Mouse (Mus musculus) lung, adult 10 weeks (tissue): Measurements from ENCODE around the gene Olfr1402. TPM values are rescaled to one million over a fixed set of nuclear protein-coding genes. Genes with fewer than 3 reads are reported as not detected.

Experiments used
- polyA plus RNA-seq: library from polyadenylated mRNA; stranded (reverse); fragments of 350-450 nt; fragmentation: Illumina TruSeq; extraction: RNeasy Lipid Tissue Mini Kit (QIAGEN cat#74804); gene quantifications from one replicate; pipeline ENCODE4 v1.2.3, GENCODE M21; 2014; ENCODE audit warnings: low read depth, low replicate concordance; ENCODE audit not compliant: insufficient read depth

Olfr1402 gene
- not detected for polyA plus RNA-seq

GRCm38 (mm10) chr3:97421920-97422319 is at the start of gene Olfr1402:
TSS of gene Olfr1402 (minus strand) at chr3:97422020.

Other genes starting within 250 kb of the Olfr1402 start
- 3.8 TPM for gene Bcl9, start 124.1 kb downstream of the Olfr1402 start, polyA plus RNA-seq
- gene Chd1l, start 188.2 kb upstream of the Olfr1402 start, polyA plus RNA-seq, result 6.5 TPM
- gene Fmo5, start 206.8 kb upstream of the Olfr1402 start, polyA plus RNA-seq, result 13.9 TPM
- gene Prkab2, start 236.2 kb upstream of the Olfr1402 start, polyA plus RNA-seq, result 3.7 TPM